ENCODE assay signal across 11 mouse cellular contexts in the genomic region with DNA sequence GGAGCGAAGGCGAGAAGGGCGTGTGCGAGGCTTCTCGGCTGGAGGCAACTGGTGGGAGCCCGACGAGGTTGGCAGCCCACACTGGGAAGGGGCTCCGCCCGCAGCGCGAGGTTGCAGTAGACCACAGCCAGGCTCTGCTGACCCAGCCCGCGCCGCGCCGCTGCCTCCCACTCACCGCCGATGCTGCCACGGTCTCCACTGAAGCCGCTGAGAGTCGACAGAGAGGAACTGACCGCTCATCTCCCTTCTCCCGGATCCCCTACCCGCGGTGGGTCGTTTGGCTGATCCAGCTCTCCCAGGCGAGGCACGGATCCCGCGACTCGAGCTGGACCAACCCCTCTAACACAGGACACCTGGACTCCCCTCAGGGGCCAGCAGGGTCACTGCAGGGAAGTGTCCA. TPM values are rescaled to one million over a fixed set of nuclear protein-coding genes. Genes with fewer than 3 reads are reported as not detected.
A peak's percentile ranks its signal among the peaks of the same experiment; 100 is the strongest.
DNase-seq lines count a peak whose midpoint lies in the region; ATAC-seq and TF ChIP-seq lines count a peak whose summit lies in the region.
"Had no signal": no experiment of that assay in that cellular context is flagged by ENCODE, and none has a peak within 500 bp of the region (broad histone marks: within the 10 kb centered on the region; RNA-seq: fewer than 3 reads in every experiment).

A gene (plus strand): TSS at position 113 of the 400 bp plus-strand sequence.

- WGBS in kidney, embryonic 14.5 days = under 1% methylated on average over 31 of the region's 31 CpGs
- WGBS in intestine, embryonic 14.5 days = 1% methylated on average over 31 of the region's 31 CpGs
- under 1% methylated on average over 29 of the region's 31 CpGs for WGBS in midbrain, postnatal 0 days

- peak within 1 kb of the TSS; percentile 33 for H3K4me3 ChIP-seq in kidney, embryonic 14.5 days (ENCODE audit: low read length)
- peak within 1 kb of the TSS; percentile 21 for H3K4me3 ChIP-seq in intestine, embryonic 14.5 days (ENCODE audit: low read depth, low read length)
- H3K4me3 ChIP-seq in midbrain, postnatal 0 days (ENCODE audit: low read depth, low read length) = peak within 1 kb of the TSS; percentile 32

- no peaks in the 10 kb centered on the region for H3K36me3 ChIP-seq in kidney, embryonic 14.5 days (ENCODE audit: control insufficient read depth, insufficient read depth, low read length)
- no peaks in the 10 kb centered on the region for H3K36me3 ChIP-seq in intestine, embryonic 14.5 days (ENCODE audit: control insufficient read depth, insufficient read depth, low read length)
- H3K36me3 ChIP-seq in midbrain, postnatal 0 days (ENCODE audit: insufficient read depth, low read length) = no peaks in the 10 kb centered on the region
- H3K36me3 ChIP-seq: G1E had no signal

- ATAC-seq in kidney, embryonic 14.5 days (ENCODE audit: low FRiP score, low TSS enrichment) = peak; percentile 72
- ATAC-seq in intestine, embryonic 14.5 days (replicated peaks; ENCODE audit: low FRiP score, low TSS enrichment, low read depth) = peak; percentile 64; the same call in 1 of the 2 replicates
- no peak for ATAC-seq in midbrain, postnatal 0 days (ENCODE audit: low FRiP score)

- H3K4me1 ChIP-seq in kidney, embryonic 14.5 days (ENCODE audit: control insufficient read depth, insufficient read depth, low read length) = peaks cover 9% of the 10 kb centered on the region; the same call in 1 of the 2 replicates
- peaks cover 6% of the 10 kb centered on the region for H3K4me1 ChIP-seq in intestine, embryonic 14.5 days (replicated peaks; ENCODE audit: control insufficient read depth, insufficient read depth, low read length)
- peaks cover 5% of the 10 kb centered on the region; the same call in 1 of the 2 replicates for H3K4me1 ChIP-seq in midbrain, postnatal 0 days (ENCODE audit: insufficient read depth, low read length)

- DNase-seq in kidney, postnatal 14 days = no peak
- peak; percentile 35 for DNase-seq in embryo, embryonic 9.5 days (ENCODE audit: extremely low spot score)
- DNase-seq in intestine, embryonic 14.5 days (ENCODE audit: low spot score) = no peak
- DNase-seq in midbrain, postnatal 0 days (ENCODE audit: low spot score) = no peak
- no peak for DNase-seq in left cerebral cortex, adult 11 months (ENCODE audit: low spot score)
- no peak for DNase-seq in kidney, postnatal 10 days
- no peak for DNase-seq in adrenal gland, postnatal 36 days

- H3K27ac ChIP-seq in kidney, embryonic 14.5 days (ENCODE audit: low read depth, low read length) = no peak within 1 kb of the TSS
- no peak within 1 kb of the TSS for H3K27ac ChIP-seq in intestine, embryonic 14.5 days (ENCODE audit: low read depth)
- H3K27ac ChIP-seq in midbrain, postnatal 0 days (ENCODE audit: low read depth, low read length) = no peak within 1 kb of the TSS

- H3K4me2 ChIP-seq in kidney, embryonic 14.5 days (replicated peaks; ENCODE audit: low read depth, low read length) = peak within 1 kb of the TSS; percentile 58
- peak within 1 kb of the TSS; percentile 51 for H3K4me2 ChIP-seq in intestine, embryonic 14.5 days (ENCODE audit: low read length)
- peak within 1 kb of the TSS; percentile 70 for H3K4me2 ChIP-seq in midbrain, postnatal 0 days (ENCODE audit: low read depth, low read length, poor library complexity, severe bottlenecking)

- H3K9ac ChIP-seq in kidney, embryonic 14.5 days (ENCODE audit: low read depth, low read length) = no peak within 1 kb of the TSS; the same call in 1 of the 2 replicates
- H3K9ac ChIP-seq in intestine, embryonic 14.5 days (ENCODE audit: low read length) = no peak within 1 kb of the TSS
- H3K9ac ChIP-seq in midbrain, postnatal 0 days (replicated peaks; ENCODE audit: low read length, poor library complexity, severe bottlenecking) = 0 out of 2 replicates have a peak within 1 kb of the TSS, but pooled peaks have one; percentile 14

- peaks cover 19% of the 10 kb centered on the region for H3K27me3 ChIP-seq in kidney, embryonic 14.5 days (ENCODE audit: control insufficient read depth, insufficient read depth, low read length)
- H3K27me3 ChIP-seq in intestine, embryonic 14.5 days (replicated peaks; ENCODE audit: control insufficient read depth, insufficient read depth, low read length) = peaks cover 25% of the 10 kb centered on the region
- peaks cover 20% of the 10 kb centered on the region for H3K27me3 ChIP-seq in midbrain, postnatal 0 days (ENCODE audit: insufficient read depth, low read length)

- H3K9me3 ChIP-seq in kidney, embryonic 14.5 days (ENCODE audit: control insufficient read depth, low read length) = no peaks in the 10 kb centered on the region
- no peaks in the 10 kb centered on the region for H3K9me3 ChIP-seq in intestine, embryonic 14.5 days (ENCODE audit: control insufficient read depth, low read length)
- no peaks in the 10 kb centered on the region for H3K9me3 ChIP-seq in midbrain, postnatal 0 days (ENCODE audit: low read length)
- H3K9me3 ChIP-seq: G1E had no signal

- no peak for TF ChIP-seq CTCF in midbrain, postnatal 0 days (IDR thresholded peaks at IDR 0.05)

RNA-seq across cellular contexts. Expression of the gene that starts here (rescaled TPM):
- polyA plus RNA-seq in kidney, embryonic 14.5 days (2014; fragmentation: Nextera tagmentation; extraction: Ambion mirVana) = not detected in 2 replicates
- polyA plus RNA-seq in intestine, embryonic 14.5 days (2014; fragmentation: Nextera tagmentation; extraction: Ambion mirVana) = not detected in 2 replicates
- total RNA-seq in midbrain, postnatal 0 days (2014; rRNA removed) = 0.33 and 0.66 TPM in 2 replicates
- 0.94 and 1.2 TPM in 2 replicates for polyA plus RNA-seq in midbrain, postnatal 0 days (2015; fragmentation: Nextera tagmentation; extraction: Ambion mirVana)
- not detected for total RNA-seq in adrenal gland, postnatal 36 days (2021)
- total RNA-seq: G1E had no signal
- polyA plus RNA-seq: cortical plate, adult 2 months; G1E; liver, embryonic 16.5 days had no signal

Comparison
In these comparisons a context has a peak if more than half of its experiments do, and no peak if none do; other contexts are left out.
1. Peak in ATAC-seq, H3K4me3 ChIP-seq and H3K4me2 ChIP-seq in kidney, embryonic 14.5 days; RNA of the gene not detected or under 1 TPM.
2. Peak in ATAC-seq, H3K4me3 ChIP-seq and H3K4me2 ChIP-seq in intestine, embryonic 14.5 days; RNA of the gene not detected or under 1 TPM.